Mouse (Mus musculus) heart, postnatal 25 days (tissue): ENCODE results near the gene Tnfrsf25. TPM values are rescaled to one million over a fixed set of nuclear protein-coding genes. Genes with fewer than 3 reads are reported as not detected.

Experiments used
- DNase-seq: peaks from one replicate; pipeline ENCODE4 v3.0.0; 2022; ENCODE audit warnings: low spot score
- intact Hi-C: fragments of 180-260 bp; cut with DNase I; formaldehyde crosslinking; loops from one replicate; pipeline ENCODE4 v1.15.1; 2025
- total RNA-seq, 2 experiments: library from RNA; stranded (reverse); gene quantifications; 2 replicates each; pipeline ENCODE4 v1.2.3; 2021

Tnfrsf25 gene
- total RNA-seq, 2 experiments from 2014 or later, result 2.9 to 3.0 TPM

DNA sequence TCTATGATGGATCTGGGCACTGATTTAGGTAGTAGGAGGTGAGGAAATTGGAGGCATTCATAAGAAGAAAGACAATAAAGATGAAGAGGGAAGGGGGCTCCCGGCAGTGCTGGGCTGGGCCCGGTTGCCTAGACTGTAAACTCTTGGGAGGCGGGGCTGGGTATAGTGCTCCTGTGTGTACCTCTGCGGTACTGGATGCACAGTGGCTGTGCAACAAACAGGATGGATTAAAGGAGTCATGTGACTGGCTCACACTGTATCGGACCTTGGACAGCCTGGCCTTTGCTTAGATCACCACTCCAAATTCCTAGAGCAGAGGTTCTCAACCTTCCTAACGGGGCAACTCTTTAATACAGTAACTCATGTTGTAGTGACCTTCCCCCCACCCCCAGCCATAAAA is 45.9 kb downstream of the Tnfrsf25 start:
- DNase-seq, result no peak
- intact Hi-C loops, result no loop called here

DNA sequence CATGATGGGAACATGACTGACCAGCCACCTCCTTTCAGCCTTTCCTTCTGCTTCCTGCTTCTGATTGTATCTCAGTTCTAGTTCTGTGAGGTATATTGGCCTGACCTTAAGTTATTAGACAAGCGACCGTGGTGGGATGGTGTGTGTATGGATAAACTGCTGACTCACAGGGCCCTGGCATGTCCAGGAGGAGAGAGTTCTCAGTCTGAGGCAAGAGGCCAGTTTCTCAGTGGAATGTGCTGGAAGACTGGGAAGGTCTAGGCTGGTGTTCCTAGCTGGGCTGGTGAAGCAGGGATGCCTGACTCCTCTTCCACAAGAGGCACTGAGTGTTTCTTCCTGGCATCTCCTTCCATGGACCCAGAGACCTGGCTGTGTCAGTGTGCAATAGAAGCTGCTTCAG is 47.0 kb downstream of the Tnfrsf25 start:
- DNase-seq, result no peak
- intact Hi-C loops, result no loop called here

DNA sequence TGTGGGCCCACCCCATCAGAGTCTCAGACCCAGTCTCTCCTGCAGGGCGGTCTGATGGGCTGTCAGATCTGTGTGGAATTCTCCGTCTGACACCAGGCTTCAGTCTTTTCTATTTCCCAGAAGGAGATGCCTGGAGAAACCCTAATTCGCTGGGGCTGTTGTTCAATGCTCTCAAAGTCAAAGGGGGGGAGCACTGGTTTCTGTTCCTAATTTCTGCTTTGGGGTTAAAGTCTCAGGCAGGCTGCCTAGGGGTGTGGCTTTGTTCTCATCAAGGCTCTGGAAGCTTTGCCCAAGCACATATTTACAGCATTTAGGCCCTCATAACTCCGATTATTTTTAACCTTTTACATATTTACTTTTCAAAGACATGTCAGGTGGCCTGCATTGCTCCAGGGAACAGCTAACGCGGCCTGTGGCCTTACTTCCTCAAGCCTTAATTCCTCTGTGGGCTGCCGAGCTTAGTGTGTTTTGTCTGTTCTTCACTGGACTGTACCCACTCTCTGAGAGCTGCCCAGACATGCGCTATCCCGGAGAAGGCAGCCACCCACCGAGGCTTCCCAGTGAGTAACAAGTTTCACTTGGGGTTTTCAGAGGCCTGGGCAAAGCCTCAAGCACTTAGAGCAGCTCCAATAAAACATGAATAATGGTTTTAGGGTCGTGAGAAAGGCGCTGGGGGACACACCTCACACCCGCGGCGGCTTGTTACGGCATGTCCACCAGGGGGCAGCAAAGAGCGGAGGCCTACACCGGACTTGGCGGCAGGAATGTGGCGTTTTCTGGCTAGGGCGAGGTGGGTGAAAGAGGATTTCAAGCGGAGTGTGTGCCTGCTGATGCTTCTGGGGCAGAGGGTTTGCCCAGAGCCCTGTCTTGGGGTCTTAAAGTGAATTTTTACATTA is 49.5 kb downstream of the Tnfrsf25 start:
- intact Hi-C loops, result no loop called here
- DNase-seq, result no peak

DNA sequence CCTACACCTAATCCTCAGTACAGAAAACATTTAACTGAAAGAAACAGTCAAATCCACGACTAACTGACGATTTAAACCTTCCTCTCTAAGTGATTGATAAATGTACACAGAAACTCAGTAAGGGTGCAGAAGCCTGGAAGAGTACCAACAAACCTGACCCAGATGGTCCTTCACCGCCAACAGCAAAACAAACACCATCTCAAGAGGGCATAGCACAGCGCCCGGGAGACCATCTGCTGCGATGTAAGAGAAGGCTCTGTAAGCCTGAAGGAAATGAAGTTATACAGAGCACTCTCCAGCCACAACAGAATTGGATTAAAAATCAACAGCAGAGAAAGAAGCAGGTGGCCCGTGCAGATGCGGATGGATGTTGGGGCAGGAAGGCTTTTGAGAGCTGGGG is 52.3 kb downstream of the Tnfrsf25 start:
- intact Hi-C loops, result no loop called here
- DNase-seq, result no peak

DNA sequence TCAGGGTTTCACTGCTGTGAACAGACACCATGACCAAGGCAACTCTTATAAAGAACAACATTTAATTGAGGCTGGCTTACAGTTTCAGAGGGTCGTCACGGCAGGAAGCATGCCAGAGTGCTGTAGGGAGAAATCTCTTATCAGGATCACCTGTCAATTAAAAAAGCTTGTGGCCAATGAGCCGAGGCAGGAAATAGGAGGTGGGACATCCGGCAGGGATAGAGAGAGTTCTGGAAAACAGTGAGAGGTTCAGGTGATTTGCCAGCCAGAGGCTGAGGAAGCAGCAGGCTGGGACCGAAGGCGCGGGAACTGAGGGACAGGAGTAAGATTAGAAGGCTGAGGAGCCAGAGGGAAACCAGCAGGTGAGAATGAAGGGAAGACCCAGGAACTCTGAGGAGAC is 53.4 kb downstream of the Tnfrsf25 start:
- intact Hi-C loops, result no loop called here
- no peak for DNase-seq

Other genes starting within 250 kb of the Tnfrsf25 start
- gene Dnajc11, start 182.2 kb upstream of the Tnfrsf25 start, total RNA-seq, result 10 to 100 TPM; 82.3 to 96.4 TPM
- 10 to 100 TPM; 11.5 TPM for gene Thap3, start 126.9 kb upstream of the Tnfrsf25 start, total RNA-seq
- gene Phf13, start 119.7 kb upstream of the Tnfrsf25 start, total RNA-seq, result 1 to 10 TPM; 5.8 to 6.2 TPM
- 10 to 100 TPM; 69.8 to 76.2 TPM for gene Klhl21, start 107.1 kb upstream of the Tnfrsf25 start, total RNA-seq
- 1 to 10 TPM; 3.5 to 5.0 TPM for gene Zbtb48, start 88.3 kb upstream of the Tnfrsf25 start, total RNA-seq
- under 1 TPM in 1 of 2 experiments, not detected in 1; 0.16 TPM for gene Tas1r1, start 77.4 kb upstream of the Tnfrsf25 start, total RNA-seq
- gene Nol9, start 76.6 kb upstream of the Tnfrsf25 start, total RNA-seq, result 1 to 10 TPM; 8.6 to 9.6 TPM
- gene Plekhg5, start 43.4 kb upstream of the Tnfrsf25 start, total RNA-seq, result 10 to 100 TPM; 18.7 to 18.9 TPM
- 1 to 10 TPM; 1.7 to 2.2 TPM for gene Espn, start 36.4 kb downstream of the Tnfrsf25 start, total RNA-seq
- not detected for gene Hes2, start 42.9 kb downstream of the Tnfrsf25 start, total RNA-seq
- 10 to 100 TPM; 53.4 to 58.8 TPM for gene Acot7, start 62.2 kb downstream of the Tnfrsf25 start, total RNA-seq
- gene Gpr153, start 158.3 kb downstream of the Tnfrsf25 start, total RNA-seq, result 10 to 100 TPM; 14.3 to 14.9 TPM
- not detected for gene Hes3, start 175.7 kb downstream of the Tnfrsf25 start, total RNA-seq
- gene Icmt, start 181.3 kb downstream of the Tnfrsf25 start, total RNA-seq, result 10 to 100 TPM; 25.2 to 26.7 TPM
- 10 to 100 TPM; 69.6 to 73.3 TPM for gene Rnf207, start 203.1 kb downstream of the Tnfrsf25 start, total RNA-seq
- gene Rpl22, start 209.8 kb downstream of the Tnfrsf25 start, total RNA-seq, result 100 to 1,000 TPM; 254 TPM
- under 1 TPM; 0.08 to 0.14 TPM for gene Chd5, start 222.7 kb downstream of the Tnfrsf25 start, total RNA-seq